Mouse (Mus musculus) ZHBTc4 (cell line): ENCODE results near the gene Gm9745.
"Not testable (repeated sequence)": the region's sequence is repeated elsewhere in the genome, so short reads cannot be mapped to it uniquely, and the experiment has no call there.

ENCODE experiments used
- DNase-seq: peaks from one replicate; pipeline ENCODE4 v3.0.0-alpha.2; 2011; ENCODE audit warnings: low read depth, low spot score

Gm9745 gene

GRCm38 (mm10) chr13:8913890-8914289 is 34.1 kb downstream of the Gm9745 start:
- not testable (repeated sequence) for DNase-seq

DNA sequence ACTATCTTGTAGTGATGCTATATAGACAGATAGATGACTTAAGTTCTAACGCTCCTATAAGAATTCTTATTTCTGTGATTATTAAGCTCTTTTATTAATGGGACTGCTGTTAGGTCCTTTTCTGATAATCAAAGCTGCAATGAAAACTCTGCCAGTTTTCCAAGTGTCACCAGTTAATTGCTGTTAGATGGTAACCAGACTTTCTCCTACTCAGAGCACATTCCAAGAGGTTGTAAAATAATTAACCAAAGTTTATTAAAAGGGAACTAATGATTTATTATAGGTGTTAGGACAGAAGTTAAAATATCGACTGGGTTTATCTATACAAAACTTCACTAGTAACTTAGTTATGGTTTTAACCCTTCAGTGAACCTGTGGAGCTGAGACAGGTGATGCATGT is 42.0 kb downstream of the Gm9745 start:
- not testable (repeated sequence) for DNase-seq
